Mouse (Mus musculus) urinary bladder, postnatal 4 days (tissue): ENCODE results near the gene Tmem107.
A peak's percentile ranks its signal among the peaks of the same experiment; 100 is the strongest.

ENCODE experiments used
- DNase-seq, 2 experiments: peaks; one replicate each; pipeline ENCODE4 v3.0.0; 2021 to 2022; ENCODE audit warnings: low spot score in 2 of 2

Gene Tmem107

GRCm38 (mm10) chr11:69073951-69074775, 3.6 kb downstream of the Tmem107 start:
- no peak for DNase-seq

- DNase-seq = no peak
These were observed 4.1 kb downstream of the Tmem107 start for GRCm38 (mm10) chr11:69074776-69075069.

GRCm38 (mm10) chr11:69075764-69076479, 5.3 kb downstream of the Tmem107 start:
- DNase-seq = no peak

- no peak for DNase-seq
These were observed 6.0 kb downstream of the Tmem107 start for GRCm38 (mm10) chr11:69076572-69076971.

GRCm38 (mm10) chr11:69077316-69077715, 6.7 kb downstream of the Tmem107 start:
- DNase-seq = no peak

GRCm38 (mm10) chr11:69078041-69078440, 7.4 kb downstream of the Tmem107 start:
- no peak for DNase-seq

- DNase-seq = no peak
These were observed 8.3 kb downstream of the Tmem107 start for GRCm38 (mm10) chr11:69078805-69079438.

- DNase-seq = peak in 1 of 2 experiments; percentile 14
These were observed 9.7 kb downstream of the Tmem107 start for GRCm38 (mm10) chr11:69080102-69080854.

- DNase-seq = no peak
These were observed 10.2 kb downstream of the Tmem107 start for GRCm38 (mm10) chr11:69080855-69081222.

GRCm38 (mm10) chr11:69081613-69082012, 11.0 kb downstream of the Tmem107 start:
- no peak for DNase-seq

- DNase-seq = no peak
These were observed 15.0 kb downstream of the Tmem107 start for GRCm38 (mm10) chr11:69085608-69086007.

- DNase-seq = no peak
These were observed 15.8 kb downstream of the Tmem107 start for GRCm38 (mm10) chr11:69086390-69086789.

- peak in 1 of 2 experiments; percentile 63 for DNase-seq
These were observed 16.5 kb downstream of the Tmem107 start for GRCm38 (mm10) chr11:69087082-69087481.

GRCm38 (mm10) chr11:69087597-69087996, 17.0 kb downstream of the Tmem107 start:
- DNase-seq = no peak

- peak; percentile 85 to 90 for DNase-seq
These were observed 17.7 kb downstream of the Tmem107 start, which contains the start of gene Vamp2 for GRCm38 (mm10) chr11:69088103-69088855. Gene Vamp2, plus strand, starts transcription at chr11:69088490.

GRCm38 (mm10) chr11:69088856-69089615, 18.4 kb downstream of the Tmem107 start:
- DNase-seq = no peak

- DNase-seq = no peak
These were observed 19.1 kb downstream of the Tmem107 start for GRCm38 (mm10) chr11:69089616-69090290.

GRCm38 (mm10) chr11:69090367-69090766, 19.8 kb downstream of the Tmem107 start:
- no peak for DNase-seq

GRCm38 (mm10) chr11:69091566-69092385, 21.2 kb downstream of the Tmem107 start:
- no peak for DNase-seq
